Mouse (Mus musculus) cerebellum, adult 11-12 months (tissue): ENCODE data around the gene Sox30.
A peak's percentile ranks its signal among the peaks of the same experiment; 100 is the strongest.
"Not testable (repeated sequence)": the region's sequence is repeated elsewhere in the genome, so short reads cannot be mapped to it uniquely, and the experiment has no call there.

Experiments used
- DNase-seq: peaks from one replicate; pipeline ENCODE4 v3.0.0; 2022

Gene Sox30

GRCm38 (mm10) chr11:46021850-46022249 is 41.7 kb downstream of the Sox30 start:
- no peak for DNase-seq

- DNase-seq = no peak
These were observed 42.9 kb downstream of the Sox30 start for GRCm38 (mm10) chr11:46022983-46023382.

- no peak for DNase-seq
These were observed 45.9 kb downstream of the Sox30 start for GRCm38 (mm10) chr11:46025962-46026392.

GRCm38 (mm10) chr11:46027952-46028814 is 48.1 kb downstream of the Sox30 start:
- no peak for DNase-seq

GRCm38 (mm10) chr11:46029485-46029884 is 49.4 kb downstream of the Sox30 start:
- no peak for DNase-seq

- DNase-seq = no peak
These were observed 49.9 kb downstream of the Sox30 start for GRCm38 (mm10) chr11:46030026-46030425.

GRCm38 (mm10) chr11:46031470-46031869 is 51.4 kb downstream of the Sox30 start:
- no peak for DNase-seq

GRCm38 (mm10) chr11:46032956-46033355 is 52.8 kb downstream of the Sox30 start:
- DNase-seq = no peak

GRCm38 (mm10) chr11:46036374-46036773 is 56.3 kb downstream of the Sox30 start:
- DNase-seq = no peak

GRCm38 (mm10) chr11:46038901-46039300 is 58.8 kb downstream of the Sox30 start:
- DNase-seq = no peak

- DNase-seq = no peak
These were observed 59.2 kb downstream of the Sox30 start for GRCm38 (mm10) chr11:46039335-46039734.

GRCm38 (mm10) chr11:46040841-46041556 is 60.9 kb downstream of the Sox30 start:
- DNase-seq = no peak

GRCm38 (mm10) chr11:46041607-46042267 is 61.6 kb downstream of the Sox30 start:
- DNase-seq = no peak

GRCm38 (mm10) chr11:46044781-46045180 is 64.7 kb downstream of the Sox30 start:
- DNase-seq = no peak

- DNase-seq = no peak
These were observed 67.2 kb downstream of the Sox30 start for GRCm38 (mm10) chr11:46047264-46047663.

- peak; percentile 48 for DNase-seq
These were observed 72.1 kb downstream of the Sox30 start, which contains the start of gene Gm12166 for GRCm38 (mm10) chr11:46052105-46052659. Gm12166 (minus strand) TSS chr11:46052321.

- DNase-seq = not testable (repeated sequence)
These were observed 73.3 kb downstream of the Sox30 start for GRCm38 (mm10) chr11:46053457-46053856.

GRCm38 (mm10) chr11:46054311-46054710 is 74.2 kb downstream of the Sox30 start:
- no peak for DNase-seq

GRCm38 (mm10) chr11:46054911-46055895 is 75.1 kb downstream of the Sox30 start:
- DNase-seq = no peak

- DNase-seq = peak; percentile 70
These were observed 76.0 kb downstream of the Sox30 start, which contains the start of gene Adam19 for GRCm38 (mm10) chr11:46055896-46056769. Adam19 (plus strand) TSS chr11:46055992.
